Mouse (Mus musculus) megakaryocyte, embryonic 14.5 days (primary cell): ENCODE measurements at regions not wholly inside any gene's neighbourhood (a gene's known extent, or its start where the extent isn't known, plus 50 kb on each side); places are given as distances from the start of the nearest gene placed in this dataset.

Experiments
- FLI1 ChIP-seq: IDR thresholded peaks from 2 replicates; pipeline ENCODE4 v1.6.1; 2012; ENCODE audit warnings: low read length, inconsistent platforms, mixed read lengths
- GATA1 ChIP-seq: IDR thresholded peaks from 3 replicates; pipeline ENCODE4 v1.6.1; 2012; ENCODE audit warnings: mixed read lengths, low read length, inconsistent platforms, borderline replicate concordance

DNA sequence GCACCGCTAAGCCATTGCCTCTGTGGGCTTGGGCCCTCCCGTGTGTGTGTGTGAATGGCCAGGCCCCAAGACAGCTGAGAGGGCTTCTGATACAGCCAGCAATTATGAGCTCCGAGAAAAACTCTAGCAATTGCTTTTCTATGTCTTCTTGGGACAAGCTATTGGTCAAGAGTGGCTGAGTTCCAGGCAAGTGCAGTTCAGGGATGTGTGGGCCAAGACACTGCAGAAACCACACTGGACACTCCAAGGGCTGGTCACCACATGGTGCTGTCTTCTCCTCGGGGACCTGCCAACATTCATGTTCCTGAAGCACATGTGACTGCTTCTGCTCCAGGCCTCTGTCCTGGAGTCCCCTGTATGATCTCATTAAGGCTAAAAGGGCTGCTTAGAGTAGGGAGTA lies 94.7 kb downstream of the Bms1 start:
- no peak for TF ChIP-seq GATA1
- TF ChIP-seq FLI1, result no peak
